Mouse (Mus musculus): ENCODE measurements at regions not wholly inside any gene's neighbourhood (a gene's known extent, or its start where the extent isn't known, plus 50 kb on each side); places are given as distances from the start of the nearest gene placed in this dataset.

GRCm38 (mm10) chr15:36945309-36945708 lies 62.3 kb downstream of the Zfp706 start:
- no peak for DNase-seq (ENCODE audit: low spot score)
- no peak overlapping the region for H3K4me3 ChIP-seq (ENCODE audit: low read depth, low read length)
- H3K4me1 ChIP-seq (ENCODE audit: control insufficient read depth, insufficient read depth, low read length), result peaks cover 4% of the 10 kb centered on the region; the same call in 1 of the 2 replicates
- no peak for ATAC-seq (ENCODE audit: insufficient number of reproducible peaks, low FRiP score, low TSS enrichment, low read depth)
- H3K9ac ChIP-seq (ENCODE audit: low read length), result no peak overlapping the region
- H3K36me3 ChIP-seq (ENCODE audit: control insufficient read depth, insufficient read depth, low read length), result no peaks in the 10 kb centered on the region
- no peak overlapping the region for H3K4me2 ChIP-seq (ENCODE audit: low read depth, severe bottlenecking)
- 91% methylated on average over 4 of the region's 4 CpGs for WGBS
- no peaks in the 10 kb centered on the region for H3K27me3 ChIP-seq (ENCODE audit: control insufficient read depth, insufficient read depth, low read length)
- H3K9me3 ChIP-seq (ENCODE audit: control insufficient read depth, low read length), result no peaks in the 10 kb centered on the region
- H3K27ac ChIP-seq (replicated peaks; ENCODE audit: low read depth, low read length), result no peak overlapping the region

- H3K4me1 ChIP-seq (ENCODE audit: control insufficient read depth, insufficient read depth, low read length), result peaks cover 4% of the 10 kb centered on the region; the same call in 1 of the 2 replicates
- ATAC-seq (ENCODE audit: insufficient number of reproducible peaks, low FRiP score, low TSS enrichment, low read depth), result no peak
- no peak for DNase-seq (ENCODE audit: low spot score)
- no peaks in the 10 kb centered on the region for H3K27me3 ChIP-seq (ENCODE audit: control insufficient read depth, insufficient read depth, low read length)
- no peaks in the 10 kb centered on the region for H3K36me3 ChIP-seq (ENCODE audit: control insufficient read depth, insufficient read depth, low read length)
- H3K4me2 ChIP-seq (ENCODE audit: low read depth, severe bottlenecking), result no peak overlapping the region
- WGBS, result 78% methylated on average over 8 of the region's 8 CpGs
- no peak overlapping the region for H3K9ac ChIP-seq (ENCODE audit: low read length)
- H3K4me3 ChIP-seq (ENCODE audit: low read depth, low read length), result no peak overlapping the region
- H3K27ac ChIP-seq (replicated peaks; ENCODE audit: low read depth, low read length), result no peak overlapping the region
- no peaks in the 10 kb centered on the region for H3K9me3 ChIP-seq (ENCODE audit: control insufficient read depth, low read length)
Measured at GRCm38 (mm10) chr15:36944556-36945171, 62.9 kb downstream of the Zfp706 start.

DNA sequence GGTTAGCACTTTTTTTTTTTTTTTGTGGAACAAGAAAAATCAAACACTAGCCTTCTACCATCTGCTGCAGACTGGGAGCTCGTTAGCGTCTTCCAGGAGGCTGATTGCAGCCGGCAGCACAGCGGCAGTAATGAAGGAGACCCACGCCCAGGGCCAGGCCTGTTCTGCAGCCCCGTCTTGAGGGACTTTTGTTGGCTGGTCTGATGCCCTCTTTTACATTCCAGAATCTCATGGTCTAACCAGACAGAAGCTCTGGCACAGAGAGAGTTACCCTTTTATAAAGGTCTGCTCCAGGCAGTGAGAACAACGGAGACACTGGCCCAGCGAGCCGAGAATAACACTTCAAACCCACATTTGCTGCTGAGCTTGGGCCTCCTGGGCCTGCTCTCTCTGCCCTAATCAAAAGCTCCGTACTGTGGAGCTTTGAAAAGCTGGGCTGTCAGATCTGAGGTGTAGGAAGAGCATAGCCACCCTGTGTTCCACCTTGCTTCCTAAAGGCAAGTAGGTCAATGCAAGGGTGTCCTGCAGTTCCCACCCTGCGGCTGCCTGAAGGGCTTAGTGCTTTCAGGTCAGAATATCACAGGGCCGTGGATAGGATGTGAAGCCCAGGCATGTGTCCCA lies 64.0 kb downstream of the Zfp706 start:
- Histone ChIP-seq H3K27me3 (ENCODE audit: control insufficient read depth, insufficient read depth, low read length) (no peaks in the 10 kb centered on the region), H3K9me3 (ENCODE audit: control insufficient read depth, low read length) (no peaks in the 10 kb centered on the region), H3K36me3 (ENCODE audit: control insufficient read depth, insufficient read depth, low read length) (no peaks in the 10 kb centered on the region), H3K27ac (replicated peaks; ENCODE audit: low read depth, low read length) (no peak overlapping the region), H3K9ac (ENCODE audit: low read length) (no peak overlapping the region), H3K4me2 (ENCODE audit: low read depth, severe bottlenecking) (no peak overlapping the region), H3K4me1 (ENCODE audit: control insufficient read depth, insufficient read depth, low read length) (peaks cover 4% of the 10 kb centered on the region; the same call in 1 of the 2 replicates), H3K4me3 (ENCODE audit: low read depth, low read length) (no peak overlapping the region)
- WGBS, result 32% methylated on average over 12 of the region's 12 CpGs
- ATAC-seq (ENCODE audit: insufficient number of reproducible peaks, low FRiP score, low TSS enrichment, low read depth) (no peak), DNase-seq (ENCODE audit: low spot score) (peak; percentile 39)

- no peaks in the 10 kb centered on the region for H3K36me3 ChIP-seq (ENCODE audit: control insufficient read depth, insufficient read depth, low read length)
- no peak overlapping the region for H3K27ac ChIP-seq (replicated peaks; ENCODE audit: low read depth, low read length)
- ATAC-seq (ENCODE audit: insufficient number of reproducible peaks, low FRiP score, low TSS enrichment, low read depth) (no peak), DNase-seq (ENCODE audit: low spot score) (no peak)
- H3K27me3 ChIP-seq (ENCODE audit: control insufficient read depth, insufficient read depth, low read length), result no peaks in the 10 kb centered on the region
- H3K4me2 ChIP-seq (ENCODE audit: low read depth, severe bottlenecking), result no peak overlapping the region
- no peak overlapping the region for H3K9ac ChIP-seq (ENCODE audit: low read length)
- 75% methylated on average over 4 of the region's 4 CpGs for WGBS
- H3K9me3 ChIP-seq (ENCODE audit: control insufficient read depth, low read length), result no peaks in the 10 kb centered on the region
- peaks cover 13% of the 10 kb centered on the region for H3K4me1 ChIP-seq (ENCODE audit: control insufficient read depth, insufficient read depth, low read length)
- H3K4me3 ChIP-seq (ENCODE audit: low read depth, low read length), result no peak overlapping the region
Measured at GRCm38 (mm10) chr15:36942261-36942660, 65.3 kb downstream of the Zfp706 start.

DNA sequence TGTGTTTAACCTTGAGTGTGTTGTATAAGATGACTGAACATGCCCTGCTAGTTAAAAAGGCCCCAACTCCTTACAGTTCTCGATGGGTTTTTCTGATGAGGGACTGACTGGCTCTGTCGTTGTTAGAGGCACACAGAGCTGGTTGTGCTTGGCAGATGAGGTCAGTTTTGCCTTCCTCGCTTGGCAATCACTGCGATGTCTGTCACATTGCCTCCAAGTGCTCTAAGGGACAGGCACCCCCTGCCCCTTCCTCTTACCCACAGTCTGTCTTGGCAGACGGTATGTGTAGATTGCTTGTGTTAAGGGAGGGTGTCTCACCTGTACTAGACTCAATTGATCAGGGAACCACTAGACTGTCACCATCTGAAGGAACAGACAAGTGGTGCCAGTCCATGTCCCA lies 65.8 kb downstream of the Zfp706 start:
- Histone ChIP-seq H3K27me3 (ENCODE audit: control insufficient read depth, insufficient read depth, low read length) (no peaks in the 10 kb centered on the region), H3K4me1 (ENCODE audit: control insufficient read depth, insufficient read depth, low read length) (peaks cover 16% of the 10 kb centered on the region), H3K36me3 (ENCODE audit: control insufficient read depth, insufficient read depth, low read length) (no peaks in the 10 kb centered on the region), H3K4me2 (ENCODE audit: low read depth, severe bottlenecking) (no peak overlapping the region), H3K9me3 (ENCODE audit: control insufficient read depth, low read length) (no peaks in the 10 kb centered on the region), H3K9ac (ENCODE audit: low read length) (no peak overlapping the region), H3K4me3 (ENCODE audit: low read depth, low read length) (no peak overlapping the region), H3K27ac (replicated peaks; ENCODE audit: low read depth, low read length) (no peak overlapping the region)
- DNase-seq (ENCODE audit: low spot score) (no peak), ATAC-seq (ENCODE audit: insufficient number of reproducible peaks, low FRiP score, low TSS enrichment, low read depth) (no peak)
- 87% methylated on average over 5 of the region's 5 CpGs for WGBS

- no peak for DNase-seq (ENCODE audit: low spot score)
- H3K4me1 ChIP-seq (ENCODE audit: control insufficient read depth, insufficient read depth, low read length), result peaks cover 16% of the 10 kb centered on the region
- no peak overlapping the region for H3K9ac ChIP-seq (ENCODE audit: low read length)
- H3K9me3 ChIP-seq (ENCODE audit: control insufficient read depth, low read length), result no peaks in the 10 kb centered on the region
- H3K4me2 ChIP-seq (ENCODE audit: low read depth, severe bottlenecking), result no peak overlapping the region
- H3K27me3 ChIP-seq (ENCODE audit: control insufficient read depth, insufficient read depth, low read length), result no peaks in the 10 kb centered on the region
- WGBS, result 88% methylated on average over 9 of the region's 9 CpGs
- no peak for ATAC-seq (ENCODE audit: insufficient number of reproducible peaks, low FRiP score, low TSS enrichment, low read depth)
- H3K27ac ChIP-seq (replicated peaks; ENCODE audit: low read depth, low read length), result no peak overlapping the region
- H3K36me3 ChIP-seq (ENCODE audit: control insufficient read depth, insufficient read depth, low read length), result no peaks in the 10 kb centered on the region
- H3K4me3 ChIP-seq (ENCODE audit: low read depth, low read length), result no peak overlapping the region
Measured at GRCm38 (mm10) chr15:36939608-36940007, 68.0 kb downstream of the Zfp706 start.

GRCm38 (mm10) chr15:36939153-36939552 lies 68.4 kb downstream of the Zfp706 start:
- no peak overlapping the region for H3K27ac ChIP-seq (replicated peaks; ENCODE audit: low read depth, low read length)
- H3K4me1 ChIP-seq (ENCODE audit: control insufficient read depth, insufficient read depth, low read length), result peaks cover 16% of the 10 kb centered on the region
- ATAC-seq (ENCODE audit: insufficient number of reproducible peaks, low FRiP score, low TSS enrichment, low read depth), result no peak
- H3K4me3 ChIP-seq (ENCODE audit: low read depth, low read length), result peak overlapping the region; percentile 43
- no peaks in the 10 kb centered on the region for H3K36me3 ChIP-seq (ENCODE audit: control insufficient read depth, insufficient read depth, low read length)
- DNase-seq (ENCODE audit: low spot score), result no peak
- H3K4me2 ChIP-seq (ENCODE audit: low read depth, severe bottlenecking), result peak overlapping the region; percentile 84
- peak overlapping the region; percentile 82; the same call in 1 of the 2 replicates for H3K9ac ChIP-seq (ENCODE audit: low read length)
- no peaks in the 10 kb centered on the region for H3K9me3 ChIP-seq (ENCODE audit: control insufficient read depth, low read length)
- H3K27me3 ChIP-seq (ENCODE audit: control insufficient read depth, insufficient read depth, low read length), result no peaks in the 10 kb centered on the region
- 38% methylated on average over 9 of the region's 9 CpGs for WGBS

DNA sequence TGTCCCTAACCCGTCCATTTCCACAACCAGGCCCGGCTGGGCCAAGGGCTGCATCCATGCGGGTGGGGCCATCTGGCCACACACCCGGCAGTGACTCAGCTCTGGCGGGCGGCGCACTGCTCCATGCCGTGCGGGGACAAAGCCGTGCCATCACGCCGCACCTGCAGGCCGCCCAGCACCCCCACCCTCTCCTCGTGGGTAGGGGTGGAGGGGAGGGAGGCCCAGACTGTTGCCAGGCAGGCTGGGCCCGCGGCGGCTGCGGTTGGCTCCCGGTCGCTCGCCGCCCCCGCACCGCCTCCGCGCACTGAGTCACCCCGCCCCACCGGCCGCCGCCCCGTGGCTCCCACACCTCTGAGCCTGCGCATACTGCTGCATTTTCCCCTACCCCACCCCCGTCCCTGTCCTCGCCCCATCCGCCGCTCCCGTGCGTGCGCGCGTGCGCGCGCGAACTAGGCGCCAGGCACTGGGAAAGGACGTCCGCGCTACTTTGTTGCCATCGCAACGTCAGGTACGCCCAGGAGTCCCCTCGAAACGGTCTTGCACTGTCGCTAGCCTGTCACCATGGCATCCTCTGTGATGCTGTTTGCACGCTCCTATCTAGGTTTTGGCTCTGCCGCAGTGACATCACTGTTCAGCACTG lies 68.9 kb downstream of the Zfp706 start:
- DNase-seq (ENCODE audit: low spot score) (peak; percentile 86), ATAC-seq (ENCODE audit: insufficient number of reproducible peaks, low FRiP score, low TSS enrichment, low read depth) (peak; percentile 89)
- no peaks in the 10 kb centered on the region for H3K27me3 ChIP-seq (ENCODE audit: control insufficient read depth, insufficient read depth, low read length)
- peaks cover 15% of the 10 kb centered on the region for H3K4me1 ChIP-seq (ENCODE audit: control insufficient read depth, insufficient read depth, low read length)
- WGBS, result under 1% methylated on average over 51 of the region's 57 CpGs
- H3K4me2 ChIP-seq (ENCODE audit: low read depth, severe bottlenecking), result peak overlapping the region; percentile 84
- H3K9ac ChIP-seq (ENCODE audit: low read length), result peak overlapping the region; percentile 82
- peak overlapping the region; percentile 85 for H3K27ac ChIP-seq (replicated peaks; ENCODE audit: low read depth, low read length)
- H3K36me3 ChIP-seq (ENCODE audit: control insufficient read depth, insufficient read depth, low read length), result no peaks in the 10 kb centered on the region
- no peaks in the 10 kb centered on the region for H3K9me3 ChIP-seq (ENCODE audit: control insufficient read depth, low read length)
- H3K4me3 ChIP-seq (ENCODE audit: low read depth, low read length), result peak overlapping the region; percentile 43

Measured in limb, embryonic 11.5 days (tissue).